Mouse (Mus musculus): ENCODE data around the gene F13b. TPM values are rescaled to one million over a fixed set of nuclear protein-coding genes. Genes with fewer than 3 reads are reported as not detected.
A peak's percentile ranks its signal among the peaks of the same experiment; 100 is the strongest.

Gene F13b
- total RNA-seq (2021), result not detected
- long read RNA-seq, experiment 1, result 0 reads
- long read RNA-seq, experiment 2, result 0 reads

GRCm38 (mm10) chr1:139501258-139501752 is at the start of gene F13b:
Gene F13b, plus strand, starts transcription at chr1:139501702.
- intact Hi-C loops (cut with DNase I; ENCODE audit: low total_unique reads), result no loop called here
- DNase-seq, result no peak

- intact Hi-C loops (cut with DNase I; ENCODE audit: low total_unique reads), result no loop called here
- DNase-seq, result peak; percentile 85
Measured at GRCm38 (mm10) chr1:139454340-139455225, 46.9 kb upstream of the F13b start, which contains the start of gene Aspm. Gene Aspm, plus strand, starts transcription at chr1:139454772.

GRCm38 (mm10) chr1:139455226-139455869 is 46.2 kb upstream of the F13b start:
- intact Hi-C loops (cut with DNase I; ENCODE audit: low total_unique reads), result no loop called here
- peak; percentile 8 for DNase-seq

DNA sequence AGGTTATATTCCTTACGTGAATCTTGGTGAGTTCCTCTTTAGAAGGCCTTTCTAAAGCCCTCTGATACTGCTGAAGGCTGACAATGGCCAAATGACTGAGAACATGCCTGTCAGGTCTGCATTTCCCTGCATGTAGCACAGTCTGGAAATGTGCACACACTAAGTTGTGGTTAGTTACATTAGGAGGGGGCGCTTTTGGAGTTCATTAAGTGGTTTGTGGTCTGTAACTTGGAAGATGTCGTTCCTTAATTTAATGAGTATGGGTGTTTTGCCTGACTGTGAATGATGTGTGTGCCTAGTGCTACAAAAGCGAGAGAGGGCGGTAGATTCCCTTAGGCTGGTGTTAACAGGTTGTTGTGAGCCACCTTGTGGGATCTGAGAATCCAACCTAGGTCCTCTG is 40.7 kb upstream of the F13b start:
- intact Hi-C loops (cut with DNase I; ENCODE audit: low total_unique reads), result no loop called here
- DNase-seq, result no peak

DNA sequence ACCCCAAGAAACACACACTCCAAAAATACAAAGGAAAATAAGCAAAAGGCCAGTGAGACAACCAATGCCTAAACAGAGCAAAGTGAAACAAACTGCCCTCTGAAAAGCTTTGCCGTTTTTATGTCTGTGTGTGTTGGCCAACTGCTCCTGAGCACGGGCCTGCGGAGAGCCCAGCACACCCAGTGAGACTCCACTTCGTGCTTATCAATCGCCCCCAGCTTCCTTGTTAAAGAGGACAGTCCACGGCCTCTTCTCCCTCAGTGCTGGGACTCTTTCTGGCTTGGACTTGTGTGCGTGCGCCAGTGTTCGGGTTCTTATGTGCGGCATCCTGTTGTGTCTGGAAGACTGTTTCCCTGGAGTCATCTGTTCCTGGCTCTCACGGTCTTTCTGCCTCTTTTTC is 35.6 kb upstream of the F13b start:
- intact Hi-C loops (cut with DNase I; ENCODE audit: low total_unique reads), result no loop called here
- DNase-seq, result no peak

DNA sequence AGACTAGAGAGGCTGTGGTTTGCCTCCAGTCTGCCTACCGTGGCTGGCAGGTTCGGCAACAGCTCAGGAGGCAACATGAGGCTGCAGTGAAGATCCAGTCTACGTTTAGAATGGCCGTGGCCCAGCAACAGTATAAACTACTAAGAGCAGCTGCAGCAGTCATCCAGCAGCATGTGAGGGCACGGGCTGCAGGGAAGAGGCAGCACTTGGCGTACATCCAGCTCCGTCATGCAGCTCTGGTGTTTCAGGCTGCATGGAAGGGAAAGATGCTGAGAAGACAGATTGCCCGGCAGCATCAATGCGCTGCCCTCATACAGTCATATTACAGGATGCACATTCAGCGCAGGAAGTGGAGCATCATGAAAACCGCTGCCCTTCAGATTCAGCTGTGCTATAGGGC is 22.6 kb upstream of the F13b start:
- no peak for DNase-seq
- intact Hi-C loops (cut with DNase I; ENCODE audit: low total_unique reads), result no loop called here

GRCm38 (mm10) chr1:139480246-139480645 is 21.3 kb upstream of the F13b start:
- intact Hi-C loops (cut with DNase I; ENCODE audit: low total_unique reads), result no loop called here
- DNase-seq, result no peak

GRCm38 (mm10) chr1:139481146-139481545 is 20.4 kb upstream of the F13b start:
- intact Hi-C loops (cut with DNase I; ENCODE audit: low total_unique reads), result no loop called here
- no peak for DNase-seq

DNA sequence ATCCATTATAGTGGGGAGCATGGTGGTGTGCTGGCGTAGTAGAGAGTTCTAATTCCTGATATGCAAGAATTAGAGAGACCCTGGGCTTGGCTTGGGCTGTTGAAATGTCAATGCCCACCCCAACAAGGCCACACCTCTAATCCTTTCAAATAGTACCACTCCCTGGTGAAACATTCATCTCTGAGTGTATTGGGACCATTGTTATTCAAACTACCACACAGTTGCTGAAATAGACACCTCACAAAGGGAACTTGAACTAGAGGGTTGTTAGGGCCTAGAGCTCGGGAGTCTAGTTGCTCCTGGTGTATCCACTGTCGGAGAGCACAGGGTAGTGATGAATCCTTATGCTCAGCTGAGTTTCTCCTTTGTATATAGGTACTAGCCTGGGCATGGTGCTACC is 6.9 kb upstream of the F13b start:
- no peak for DNase-seq
- intact Hi-C loops (cut with DNase I; ENCODE audit: low total_unique reads), result no loop called here

DNA sequence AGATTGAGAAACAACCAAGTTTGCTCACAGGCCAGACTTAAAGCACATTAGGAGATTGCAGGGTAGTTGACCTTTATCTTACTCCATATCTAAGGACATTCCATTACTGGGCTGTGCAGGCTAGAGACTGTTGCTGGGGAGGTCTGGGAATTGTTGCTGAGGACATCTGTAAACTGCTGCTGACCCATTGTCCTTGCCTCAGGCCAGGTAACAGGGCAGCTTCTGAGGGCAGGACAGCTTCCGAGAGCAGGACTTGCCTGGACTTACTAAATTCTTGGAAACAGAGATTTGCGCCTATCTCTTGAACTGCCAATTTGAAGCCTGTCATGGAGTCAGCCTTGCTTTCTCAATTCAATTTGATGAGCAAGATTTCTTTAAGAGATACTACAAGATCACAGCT is 6.1 kb upstream of the F13b start:
- DNase-seq, result no peak
- intact Hi-C loops (cut with DNase I; ENCODE audit: low total_unique reads), result no loop called here

- DNase-seq, result no peak
- intact Hi-C loops (cut with DNase I; ENCODE audit: low total_unique reads), result no loop called here
Measured at GRCm38 (mm10) chr1:139496212-139496611, 5.3 kb upstream of the F13b start.

DNA sequence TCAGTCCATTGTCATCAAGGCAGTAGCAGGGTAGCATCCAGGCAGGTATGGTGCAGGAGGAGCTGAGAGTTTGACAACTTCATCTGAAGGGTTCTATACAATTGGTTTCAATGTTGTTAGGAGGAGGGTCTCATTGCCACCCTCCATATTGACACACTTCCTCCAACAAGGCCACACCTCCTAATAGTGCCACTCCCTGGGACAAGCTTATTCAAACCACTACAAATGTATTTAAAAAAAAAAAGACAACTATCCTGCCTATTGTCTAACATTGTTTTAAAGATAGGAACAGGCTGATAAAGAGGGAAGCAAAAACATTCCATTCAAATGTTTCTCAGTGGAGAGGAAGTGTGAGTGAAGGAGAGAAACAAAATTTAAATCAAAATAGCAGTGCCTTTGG is 1.8 kb upstream of the F13b start:
- intact Hi-C loops (cut with DNase I; ENCODE audit: low total_unique reads), result no loop called here
- DNase-seq, result no peak

DNA sequence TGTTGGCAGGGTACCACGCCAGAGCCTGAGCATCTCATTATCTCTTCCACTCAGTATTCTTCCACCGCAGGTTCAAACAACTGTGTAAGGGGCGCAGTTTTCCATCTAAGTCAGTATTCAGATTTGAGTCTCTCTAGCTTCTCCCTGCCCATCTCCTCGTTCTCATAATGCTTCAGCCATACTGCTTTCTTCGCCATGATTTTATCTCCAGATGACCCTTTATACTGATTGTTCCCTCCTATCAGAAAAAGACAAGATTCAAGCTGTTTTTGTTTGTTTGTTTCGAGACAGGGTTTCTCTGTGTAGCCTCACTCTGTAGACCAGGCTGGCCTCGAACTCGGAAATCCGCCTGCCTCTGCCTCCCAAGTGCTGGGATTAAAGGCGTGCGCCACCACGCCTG is 13.1 kb downstream of the F13b start:
- intact Hi-C loops (cut with DNase I; ENCODE audit: low total_unique reads), result no loop called here
- DNase-seq, result no peak

DNA sequence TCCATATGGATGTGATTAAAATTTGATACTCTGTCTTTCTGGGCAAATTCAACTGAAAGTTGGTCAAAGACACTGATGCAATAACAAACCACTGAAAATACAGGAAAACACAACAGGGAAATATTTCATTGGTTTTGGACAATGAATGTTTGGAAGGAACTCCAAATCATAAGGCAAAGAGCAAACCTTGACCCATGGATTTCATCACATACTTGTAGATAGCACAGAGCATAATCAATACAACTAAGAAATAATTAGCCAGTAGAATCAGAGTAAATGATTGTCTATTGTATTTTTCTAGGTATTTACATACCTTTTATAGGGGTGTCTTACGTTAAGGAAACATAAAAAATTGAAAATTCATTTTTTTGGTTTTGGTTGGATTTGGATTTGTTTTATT is 47.0 kb downstream of the F13b start:
- intact Hi-C loops (cut with DNase I; ENCODE audit: low total_unique reads), result no loop called here
- DNase-seq, result no peak

DNA sequence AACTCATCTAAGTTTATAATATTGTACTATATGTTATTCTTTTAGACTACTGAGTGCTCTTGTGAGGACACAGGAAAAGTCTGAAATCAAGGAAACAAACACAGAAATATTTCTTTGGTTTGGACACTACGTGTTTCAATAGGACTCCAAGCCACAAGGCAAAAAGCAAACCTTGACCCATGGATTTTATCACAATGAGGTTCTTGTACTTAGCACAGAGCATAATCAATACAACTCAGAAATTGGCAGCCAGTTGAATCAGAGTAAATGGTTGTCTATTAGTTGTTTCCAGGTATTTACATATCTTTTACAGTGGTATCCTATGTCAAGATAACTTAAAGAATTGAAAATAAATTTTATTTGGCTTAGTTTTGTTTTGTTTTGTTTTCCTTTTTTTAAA is 49.8 kb downstream of the F13b start:
- DNase-seq, result no peak
- intact Hi-C loops (cut with DNase I; ENCODE audit: low total_unique reads), result no loop called here

- DNase-seq, result no peak
Measured at GRCm38 (mm10) chr1:139560024-139560423, 58.5 kb downstream of the F13b start, which contains the start of gene Cfhr1. Gene Cfhr1, minus strand, starts transcription at chr1:139560272.

More at GRCm38 (mm10) chr1:139560024-139560423, 58.5 kb downstream of the F13b start, which contains the start of gene Cfhr1:
- intact Hi-C loops (cut with DNase I; ENCODE audit: low total_unique reads), result no loop called here

Other genes with a start within 250 kb of the F13b start
- gene Crb1, start 124.6 kb upstream of the F13b start, total RNA-seq (2021), result not detected
- 10 to 100 TPM; 12.8 to 13.6 TPM for gene Zbtb41, start 79.4 kb upstream of the F13b start, total RNA-seq (2021)
- 1 to 10 TPM; 2.5 to 2.7 TPM for gene Aspm, start 46.9 kb upstream of the F13b start, total RNA-seq (2021)
- not detected for gene Cfhr1, start 58.6 kb downstream of the F13b start, total RNA-seq (2021)